Mouse (Mus musculus): ENCODE results near the gene Rhbdl3. TPM values are rescaled to one million over a fixed set of nuclear protein-coding genes. Genes with fewer than 3 reads are reported as not detected.

The Rhbdl3 gene
- total and polyA plus RNA-seq, 2 experiments from 2014 or later = 2.8 to 6.7 TPM

DNA sequence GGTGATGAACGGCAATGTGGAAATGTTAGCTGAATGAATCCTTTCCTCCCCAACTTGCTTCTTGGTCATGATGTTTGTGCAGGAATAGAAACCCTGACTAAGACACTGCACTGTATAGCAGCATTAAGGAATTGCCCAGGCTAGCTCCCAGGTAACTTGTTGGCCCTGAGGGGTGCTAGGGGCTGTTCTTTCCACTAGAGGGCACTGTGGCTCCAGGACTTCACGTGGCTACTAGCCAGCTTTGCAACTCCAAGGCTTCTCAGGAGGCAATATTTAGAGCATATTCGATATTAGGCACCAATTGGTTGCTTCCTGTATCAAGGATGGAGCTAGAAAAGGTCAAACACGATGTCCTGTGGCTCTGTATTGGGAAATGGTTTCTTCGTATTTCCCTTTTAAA is 13.6 kb upstream of the Rhbdl3 start:
- Histone ChIP-seq H3K27ac (ENCODE audit: low read depth, low read length) (no peak overlapping the region), H3K36me3 (ENCODE audit: insufficient read depth) (no peaks in the 10 kb centered on the region), H3K27me3 (ENCODE audit: insufficient read depth, low read length) (no peaks in the 10 kb centered on the region), H3K9ac (no peak overlapping the region), H3K4me3 (ENCODE audit: low read depth, low read length) (no peak overlapping the region), H3K9me3 (ENCODE audit: low read length) (no peaks in the 10 kb centered on the region), H3K4me1 (ENCODE audit: insufficient read depth) (peaks cover 7% of the 10 kb centered on the region; the same call in 1 of the 2 replicates), H3K4me2 (ENCODE audit: low read depth) (no peak overlapping the region)
- ATAC-seq (0 out of 2 replicates have a peak, but pooled peaks have one; percentile 47), DNase-seq (peak; percentile 90)
- TF ChIP-seq CTCF (IDR thresholded peaks at IDR 0.05; ENCODE audit: low read depth) = peak; percentile 94
- WGBS = 14% methylated on average over 5 of the region's 5 CpGs

DNA sequence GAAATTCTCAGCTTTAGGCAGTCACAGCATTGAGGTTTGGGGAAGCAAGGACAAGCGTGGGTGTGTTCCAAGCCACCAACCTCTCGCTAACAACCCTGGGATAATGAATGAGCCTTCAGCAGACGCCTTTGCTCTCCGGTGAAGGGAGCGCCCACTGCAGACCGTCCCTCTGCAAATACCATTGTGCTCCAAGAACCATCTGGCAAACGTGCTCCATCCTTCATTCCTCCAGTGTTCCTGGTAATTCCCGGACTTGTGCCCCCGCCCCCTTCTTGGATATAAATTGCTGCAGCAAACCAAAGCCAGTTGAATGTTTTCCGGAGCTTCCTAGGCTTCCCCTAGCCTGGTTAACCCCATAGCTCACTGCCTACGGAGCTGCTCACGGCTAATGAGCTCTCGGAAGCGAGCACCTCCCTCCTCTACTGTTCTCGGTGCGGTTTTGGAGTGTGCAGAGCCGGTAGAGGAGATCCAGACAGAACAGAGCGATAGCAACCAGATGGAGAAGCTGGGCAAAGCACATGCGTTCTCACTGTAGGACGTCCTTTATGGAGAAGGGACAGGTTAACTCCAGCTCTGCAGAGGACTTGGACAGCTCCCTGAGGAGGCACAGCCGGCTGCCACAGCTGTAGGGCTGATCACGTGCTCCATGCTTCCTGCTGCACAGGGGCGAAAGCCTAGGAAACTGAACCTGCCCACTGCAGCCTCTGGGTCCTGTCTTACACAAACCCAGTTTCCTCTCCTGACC is 10.8 kb upstream of the Rhbdl3 start:
- peak overlapping the region; percentile 64 for H3K4me2 ChIP-seq (ENCODE audit: low read depth)
- peak overlapping the region; percentile 56 for H3K9ac ChIP-seq
- DNase-seq (peak; percentile 84), ATAC-seq (peak; percentile 91)
- H3K4me1 ChIP-seq (ENCODE audit: insufficient read depth) = peaks cover 7% of the 10 kb centered on the region; the same call in 1 of the 2 replicates
- H3K27me3 ChIP-seq (ENCODE audit: insufficient read depth, low read length) = no peaks in the 10 kb centered on the region
- no peak for TF ChIP-seq CTCF (IDR thresholded peaks at IDR 0.05; ENCODE audit: low read depth)
- H3K4me3 ChIP-seq (ENCODE audit: low read depth, low read length) = peak overlapping the region; percentile 36
- no peaks in the 10 kb centered on the region for H3K9me3 ChIP-seq (ENCODE audit: low read length)
- 2% methylated on average over 23 of the region's 23 CpGs for WGBS
- H3K36me3 ChIP-seq (ENCODE audit: insufficient read depth) = no peaks in the 10 kb centered on the region
- peak overlapping the region; percentile 86 for H3K27ac ChIP-seq (ENCODE audit: low read depth, low read length)

DNA sequence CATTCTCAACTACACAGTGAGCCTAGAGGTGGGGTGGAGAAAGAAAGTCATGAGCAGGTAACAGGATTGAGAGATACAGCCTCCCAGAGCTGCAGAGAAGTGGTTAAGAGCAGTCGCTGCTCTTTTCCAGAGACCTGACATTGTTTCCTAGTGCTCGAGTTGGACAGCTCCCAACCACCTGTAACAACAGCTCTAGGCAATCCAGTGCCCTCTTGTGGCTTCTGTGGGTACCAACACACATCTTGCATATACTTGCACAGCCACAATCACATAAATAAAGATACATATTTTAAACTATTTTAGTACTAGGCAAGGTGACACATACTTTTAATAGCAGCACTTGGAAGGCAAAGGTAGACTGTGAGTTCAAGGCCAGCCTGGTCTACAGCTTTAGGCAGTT is 9.7 kb upstream of the Rhbdl3 start:
- H3K27me3 ChIP-seq (ENCODE audit: insufficient read depth, low read length) = no peaks in the 10 kb centered on the region
- no peaks in the 10 kb centered on the region for H3K9me3 ChIP-seq (ENCODE audit: low read length)
- ATAC-seq = no peak
- no peak for DNase-seq
- peaks cover 14% of the 10 kb centered on the region; the same call in 1 of the 2 replicates for H3K4me1 ChIP-seq (ENCODE audit: insufficient read depth)
- H3K27ac ChIP-seq (ENCODE audit: low read depth, low read length) = no peak overlapping the region
- peak; percentile 29; the same call in 1 of the 2 replicates for TF ChIP-seq CTCF (IDR thresholded peaks at IDR 0.05; ENCODE audit: low read depth)
- H3K4me2 ChIP-seq (ENCODE audit: low read depth) = no peak overlapping the region
- WGBS = 73% methylated on average over 2 of the region's 2 CpGs
- H3K36me3 ChIP-seq (ENCODE audit: insufficient read depth) = no peaks in the 10 kb centered on the region
- no peak overlapping the region for H3K4me3 ChIP-seq (ENCODE audit: low read depth, low read length)
- H3K9ac ChIP-seq = no peak overlapping the region

DNA sequence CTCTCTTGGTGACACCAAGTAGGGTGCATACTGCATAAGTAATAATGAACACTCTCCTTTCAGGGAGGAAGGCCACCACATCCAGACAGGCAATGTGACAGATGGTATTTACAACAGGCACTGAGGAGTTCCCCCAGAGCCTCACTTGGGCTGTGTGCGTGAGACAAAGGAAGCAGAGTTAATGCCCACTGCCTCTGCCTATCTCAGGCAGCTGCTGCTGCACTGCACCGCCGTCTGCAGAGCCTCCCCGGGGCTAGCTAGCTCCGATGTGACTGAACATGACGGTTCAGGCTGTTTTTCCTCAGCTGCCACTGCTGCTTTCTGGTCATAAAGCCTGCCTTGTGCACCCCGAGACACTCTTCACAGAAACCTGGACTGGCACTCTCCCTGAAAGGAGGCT is 8.2 kb upstream of the Rhbdl3 start:
- H3K4me3 ChIP-seq (ENCODE audit: low read depth, low read length) = no peak overlapping the region
- H3K36me3 ChIP-seq (ENCODE audit: insufficient read depth) = no peaks in the 10 kb centered on the region
- ATAC-seq (no peak; the same call in 1 of the 2 replicates), DNase-seq (no peak)
- no peaks in the 10 kb centered on the region for H3K27me3 ChIP-seq (ENCODE audit: insufficient read depth, low read length)
- no peak overlapping the region for H3K4me2 ChIP-seq (ENCODE audit: low read depth)
- H3K9ac ChIP-seq = no peak overlapping the region
- no peaks in the 10 kb centered on the region for H3K9me3 ChIP-seq (ENCODE audit: low read length)
- WGBS = 22% methylated on average over 7 of the region's 7 CpGs
- H3K27ac ChIP-seq (ENCODE audit: low read depth, low read length) = no peak overlapping the region
- no peak for TF ChIP-seq CTCF (IDR thresholded peaks at IDR 0.05; ENCODE audit: low read depth)
- peaks cover 14% of the 10 kb centered on the region; the same call in 1 of the 2 replicates for H3K4me1 ChIP-seq (ENCODE audit: insufficient read depth)

DNA sequence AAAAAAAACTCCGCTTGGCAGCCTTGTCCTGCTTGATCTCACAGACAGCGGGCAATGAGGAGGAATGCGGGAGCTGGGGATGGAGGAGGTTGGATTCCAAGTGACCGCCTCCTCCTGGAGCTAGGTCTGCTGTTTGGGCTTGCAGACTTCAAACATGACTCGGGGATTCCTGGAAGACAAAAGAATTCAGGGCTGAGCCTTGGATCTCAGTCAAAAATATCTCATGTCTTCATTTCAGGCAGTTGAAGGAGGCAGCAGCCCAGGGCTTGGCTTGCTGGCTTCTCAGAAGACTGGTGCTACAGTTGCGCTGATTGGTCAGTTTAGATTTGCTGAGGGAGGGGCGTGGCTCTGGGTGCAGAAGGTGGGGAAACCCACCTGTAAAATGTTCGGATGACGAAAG is 5.6 kb upstream of the Rhbdl3 start:
- no peaks in the 10 kb centered on the region for H3K36me3 ChIP-seq (ENCODE audit: insufficient read depth)
- no peak for TF ChIP-seq CTCF (IDR thresholded peaks at IDR 0.05; ENCODE audit: low read depth)

DNA sequence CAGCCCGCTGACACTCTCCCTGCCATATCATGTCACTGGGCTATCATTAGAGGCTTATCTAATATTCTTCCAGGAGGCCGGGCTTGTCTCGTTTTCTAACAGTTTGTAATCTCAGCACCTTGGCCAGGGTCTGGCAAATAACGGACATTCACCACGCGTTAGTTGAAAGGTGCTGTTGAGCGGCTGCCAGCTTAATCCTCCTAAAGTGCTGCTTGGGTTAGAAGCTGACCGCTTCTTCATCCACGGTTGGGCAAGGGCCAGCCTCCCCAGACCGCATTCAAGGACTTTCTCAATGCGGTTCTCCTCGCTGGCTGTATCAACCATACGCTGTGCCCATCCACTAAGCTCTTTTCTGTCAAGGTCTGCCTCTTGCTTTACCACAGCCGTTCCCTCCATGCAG is 4.9 kb upstream of the Rhbdl3 start:
- Histone ChIP-seq H3K27ac (ENCODE audit: low read depth, low read length) (no peak overlapping the region), H3K9me3 (ENCODE audit: low read length) (no peaks in the 10 kb centered on the region), H3K4me1 (ENCODE audit: insufficient read depth) (0 out of 2 replicates have a peak, but pooled peaks cover 6% of the 10 kb centered on the region), H3K4me2 (ENCODE audit: low read depth) (no peak overlapping the region), H3K27me3 (ENCODE audit: insufficient read depth, low read length) (no peaks in the 10 kb centered on the region), H3K9ac (no peak overlapping the region), H3K4me3 (ENCODE audit: low read depth, low read length) (no peak overlapping the region), H3K36me3 (ENCODE audit: insufficient read depth) (no peaks in the 10 kb centered on the region)
- DNase-seq (no peak), ATAC-seq (no peak)
- 15% methylated on average over 14 of the region's 14 CpGs for WGBS
- no peak for TF ChIP-seq CTCF (IDR thresholded peaks at IDR 0.05; ENCODE audit: low read depth)

More for the DNA sequence above, 5.6 kb upstream of the Rhbdl3 start:
- Histone ChIP-seq H3K27ac (ENCODE audit: low read depth, low read length) (no peak overlapping the region), H3K4me1 (ENCODE audit: insufficient read depth) (peaks cover 12% of the 10 kb centered on the region; the same call in 1 of the 2 replicates), H3K27me3 (ENCODE audit: insufficient read depth, low read length) (no peaks in the 10 kb centered on the region), H3K4me2 (ENCODE audit: low read depth) (no peak overlapping the region), H3K9me3 (ENCODE audit: low read length) (no peaks in the 10 kb centered on the region), H3K9ac (no peak overlapping the region), H3K4me3 (ENCODE audit: low read depth, low read length) (no peak overlapping the region)
- ATAC-seq (no peak), DNase-seq (peak; percentile 34)
- 26% methylated on average over 9 of the region's 9 CpGs for WGBS

DNA sequence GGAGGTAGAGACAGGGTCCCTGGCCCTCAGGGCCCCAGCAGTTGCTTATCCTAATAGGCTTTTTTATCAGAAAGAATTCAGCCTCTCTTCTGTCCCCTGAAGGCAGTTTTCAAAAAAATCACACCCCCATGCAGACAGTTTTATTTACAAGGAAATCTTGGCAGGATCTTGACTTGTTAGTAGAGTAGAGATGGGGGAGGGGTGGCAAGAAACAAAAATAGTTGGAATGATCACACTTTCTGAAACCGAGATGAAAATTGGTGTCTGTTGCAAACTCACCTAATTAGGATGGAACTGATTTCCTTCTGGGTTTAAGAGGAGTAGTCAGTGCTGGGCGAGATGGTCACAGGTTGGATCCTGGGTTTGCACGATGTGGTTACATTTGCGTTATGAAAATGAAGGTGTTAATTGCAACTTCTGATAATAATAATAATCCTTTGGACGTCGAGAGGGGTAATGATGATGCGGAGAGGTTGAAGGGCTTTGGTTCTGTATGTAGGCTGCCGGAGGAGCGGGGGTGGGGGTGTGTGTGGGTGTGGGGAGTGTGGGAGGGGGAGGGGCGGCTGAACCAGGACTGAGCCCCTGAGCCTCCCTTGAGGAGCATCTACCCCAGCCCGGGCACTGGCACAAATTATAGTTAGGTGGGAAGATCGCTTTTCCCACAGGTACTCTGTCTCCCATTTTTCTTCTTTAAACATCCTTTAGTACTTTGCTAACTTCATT is 1.0 kb upstream of the Rhbdl3 start:
- DNase-seq (peak; percentile 47), ATAC-seq (no peak)
- H3K9me3 ChIP-seq (ENCODE audit: low read length) = no peaks in the 10 kb centered on the region
- no peak for TF ChIP-seq CTCF (IDR thresholded peaks at IDR 0.05; ENCODE audit: low read depth)
- H3K4me2 ChIP-seq (ENCODE audit: low read depth) = peak overlapping the region; percentile 99
- H3K4me3 ChIP-seq (ENCODE audit: low read depth, low read length) = peak overlapping the region; percentile 77
- H3K27me3 ChIP-seq (ENCODE audit: insufficient read depth, low read length) = no peaks in the 10 kb centered on the region
- 0 out of 2 replicates have a peak, but pooled peaks cover 9% of the 10 kb centered on the region for H3K4me1 ChIP-seq (ENCODE audit: insufficient read depth)
- no peaks in the 10 kb centered on the region for H3K36me3 ChIP-seq (ENCODE audit: insufficient read depth)
- H3K27ac ChIP-seq (ENCODE audit: low read depth, low read length) = no peak overlapping the region
- no peak overlapping the region for H3K9ac ChIP-seq
- WGBS = 6% methylated on average over 12 of the region's 12 CpGs
